Mouse (Mus musculus) liver, adult (tissue): Measurements from ENCODE around the gene Klrd1.
"Not testable (repeated sequence)": the region's sequence is repeated elsewhere in the genome, so short reads cannot be mapped to it uniquely, and the experiment has no call there.

Source experiments
- GATA4 ChIP-seq: IDR thresholded peaks from 2 replicates; pipeline ENCODE4 v1.6.1; 2014; ENCODE audit warnings: mild to moderate bottlenecking, low read length; ENCODE audit not compliant: insufficient replicate concordance

Klrd1 gene

GRCm38 (mm10) chr6:129623735-129624134 lies 32.2 kb downstream of the Klrd1 start, which contains the start of gene Klrk1:
Klrk1 (minus strand) TSS chr6:129623864.
- no peak for TF ChIP-seq GATA4

- TF ChIP-seq GATA4: not testable (repeated sequence)
These were observed 51.7 kb downstream of the Klrd1 start, which contains the start of gene Klrc3 for GRCm38 (mm10) chr6:129643237-129643636. Klrc3 (minus strand) TSS chr6:129643337.
